Mouse (Mus musculus) stomach, postnatal 0 days (tissue): ENCODE measurements around the gene Mios.

ENCODE experiments used
- CTCF ChIP-seq: IDR thresholded peaks from 2 replicates; pipeline ENCODE4 v1.5.1; 2016; ENCODE audit warnings: antibody characterized with exemption, low read depth, mild to moderate bottlenecking, moderate library complexity
- EP300 ChIP-seq: optimal IDR thresholded peaks from 2 replicates; pipeline ENCODE3; 2016; ENCODE audit warnings: antibody characterized with exemption

DNA sequence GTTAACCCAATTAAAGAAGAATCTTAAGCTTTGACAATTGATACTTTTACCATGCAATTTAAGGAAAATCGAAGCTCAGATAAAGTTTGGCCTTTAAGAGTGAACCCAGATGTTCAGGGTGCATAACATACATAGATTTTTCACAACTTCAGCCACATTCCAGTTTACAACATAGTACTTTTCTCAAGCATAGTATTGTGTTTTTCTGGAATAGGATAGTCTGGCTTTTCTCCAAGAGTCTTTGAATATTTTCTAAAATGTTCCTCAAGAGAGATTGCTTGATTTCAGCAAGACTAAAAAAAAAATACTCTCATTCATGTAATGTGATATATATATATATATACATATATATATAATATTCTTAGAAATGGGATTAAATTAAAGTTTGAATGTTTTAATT, 44.3 kb upstream of the Mios start:
- no peak for TF ChIP-seq CTCF
- no peak for TF ChIP-seq EP300
